Mouse (Mus musculus) liver, embryonic 14.5 days (tissue): ENCODE results near the gene Srsf2. TPM values are rescaled to one million over a fixed set of nuclear protein-coding genes. Genes with fewer than 3 reads are reported as not detected.

Experiments used
- ATAC-seq: fragments of 200-750 bp; cut with Nextera tagmentation; 2 replicates; pipeline ENCODE4 v1.8.0; 2017; ENCODE audit warnings: moderate number of reproducible peaks, mild to moderate bottlenecking, moderate library complexity; ENCODE audit not compliant: insufficient read depth
- DNase-seq, 3 experiments: peaks; one replicate each; pipeline ENCODE4 v3.0.0-alpha.2; 2012 to 2013; ENCODE audit warnings: low read depth in 3 of 3, low spot score in 3 of 3
- H3K27ac ChIP-seq: fragments of 300-500 bp; sonication (generic); 2 replicates; pipeline ENCODE4 v1.5.1; 2014; ENCODE audit warnings: moderate library complexity, mild to moderate bottlenecking, control low read depth, inconsistent platforms
- H3K27me3 ChIP-seq: fragments of 300-500 bp; sonication (generic); 2 replicates; pipeline ENCODE4 v1.6.1; 2014; ENCODE audit warnings: mild to moderate bottlenecking, low read length, moderate library complexity; ENCODE audit not compliant: control insufficient read depth, insufficient read depth
- H3K36me3 ChIP-seq: fragments of 300-500 bp; sonication (generic); replicated peaks from 2 replicates; pipeline ENCODE4 v1.6.1; 2014; ENCODE audit warnings: low read depth; ENCODE audit not compliant: control insufficient read depth, insufficient read depth
- H3K4me1 ChIP-seq, 2 experiments: fragments of 200-500 bp in 1 of 2; fragments of 300-500 bp in 1 of 2; sonication (generic) in 1 of 2; replicated peaks; 2 replicates each; pipeline ENCODE4 v1.6.1; 2012 to 2014; ENCODE audit warnings: antibody characterized with exemption in 1 of 2, inconsistent platforms in 1 of 2, low read length in 1 of 2; ENCODE audit not compliant: control insufficient read depth in 2 of 2, insufficient read depth in 2 of 2
- H3K4me2 ChIP-seq: fragments of 300-500 bp; sonication (generic); 2 replicates; pipeline ENCODE4 v1.6.1; 2014; ENCODE audit warnings: low read depth, mild to moderate bottlenecking, control low read depth, moderate library complexity
- H3K4me3 ChIP-seq, 2 experiments: fragments of 200-500 bp in 1 of 2; fragments of 300-500 bp in 1 of 2; sonication (generic) in 1 of 2; 2 replicates each; pipeline ENCODE4 v1.5.1; 2012 to 2014; ENCODE audit warnings: low read depth in 2 of 2, low read length in 2 of 2, mild to moderate bottlenecking in 2 of 2, control low read depth in 1 of 2, inconsistent platforms in 1 of 2, moderate library complexity in 1 of 2; ENCODE audit not compliant: insufficient read depth in 1 of 2
- H3K9ac ChIP-seq: fragments of 300-500 bp; sonication (generic); replicated peaks from 2 replicates; pipeline ENCODE4 v1.6.1; 2014; ENCODE audit warnings: mild to moderate bottlenecking, control low read depth, moderate library complexity
- H3K9me3 ChIP-seq: fragments of 300-500 bp; sonication (generic); 2 replicates; pipeline ENCODE4 v1.6.1; 2016; ENCODE audit warnings: low read length, mixed read lengths; ENCODE audit not compliant: control insufficient read depth
- CTCF ChIP-seq: IDR thresholded peaks from 2 replicates; pipeline ENCODE4 v1.5.1; 2016; ENCODE audit warnings: antibody characterized with exemption, low read depth, control low read depth
- EP300 ChIP-seq: IDR thresholded peaks from 2 replicates; pipeline ENCODE4 v1.6.1; 2016; ENCODE audit warnings: antibody characterized with exemption, low read depth
- WGBS: fragments of 180-500 bp; shearing (Covaris S2); extraction: QIAGEN DNeasy Blood & Tissue Kit; methylation state at CpG from one replicate; pipeline ENCODE4 v1.1.7; 2014; ENCODE audit not compliant: insufficient replicate concordance; 5-methylcytosine and 5-hydroxymethylcytosine counted together
- polyA plus RNA-seq, 2 experiments: library from polyadenylated mRNA; depleted of rRNA in 1 of 2; stranded (reverse) in 1 of 2; unstranded in 1 of 2; fragments of >200 nt; fragmentation: Nextera tagmentation in 1 of 2; extraction: Ambion mirVana in 1 of 2; gene quantifications; 2 replicates each; pipeline versions ENCODE4 v1.2.1 to v1.2.3; 2012 to 2014

Srsf2 gene
- polyA plus RNA-seq, 2 experiments, result 334 to 426 TPM

DNA sequence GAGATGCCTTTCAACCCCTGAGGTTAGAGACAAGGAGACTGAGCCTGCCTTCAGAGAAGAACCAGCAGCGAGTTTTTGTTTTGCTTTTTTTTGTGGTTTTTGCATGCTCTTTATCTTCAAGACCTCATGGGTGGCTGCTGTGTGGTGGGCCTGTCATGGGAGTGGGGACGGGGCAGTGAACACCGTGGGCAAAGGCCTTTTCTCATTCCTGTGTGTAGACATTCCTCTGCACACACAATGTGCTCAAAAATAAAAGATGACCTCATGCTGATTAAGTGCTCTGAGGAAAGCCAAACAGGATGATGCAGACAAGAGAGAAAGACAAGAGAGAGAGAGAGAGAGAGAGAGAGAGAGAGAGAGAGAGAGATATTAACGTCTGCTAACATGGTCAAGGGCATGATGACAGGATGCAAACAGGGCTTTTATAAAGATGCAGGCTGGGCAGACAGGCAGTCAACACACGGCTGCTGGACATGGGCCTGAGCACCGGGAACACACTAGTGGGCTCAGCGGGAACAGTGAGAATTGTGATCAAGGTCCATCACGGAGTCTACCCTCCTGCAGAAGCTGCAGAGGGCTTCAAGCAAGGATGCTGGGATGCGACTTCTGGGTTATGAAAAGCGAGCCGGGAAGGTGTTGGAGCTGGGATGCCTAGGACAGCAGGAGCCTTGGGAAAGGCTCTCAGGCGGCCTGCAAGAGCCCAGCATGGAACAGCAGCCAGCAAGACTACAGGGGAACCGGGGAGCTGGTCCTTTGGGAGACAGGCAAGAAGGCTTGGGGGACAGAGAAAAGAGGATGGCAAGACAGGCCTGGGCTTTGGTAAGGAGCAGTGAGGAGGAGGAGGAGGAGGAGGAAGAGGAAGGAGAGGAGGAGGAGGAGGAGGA is 31.6 kb downstream of the Srsf2 start:
- H3K27ac ChIP-seq, result no peak overlapping the region
- TF ChIP-seq CTCF, result no peak
- TF ChIP-seq EP300, result no peak
- DNase-seq (no peak), ATAC-seq (no peak)
- no peaks in the 10 kb centered on the region for H3K9me3 ChIP-seq
- H3K36me3 ChIP-seq, result no peaks in the 10 kb centered on the region
- 49% methylated on average over 13 of the region's 13 CpGs for WGBS
- H3K4me3 ChIP-seq, result no peak overlapping the region
- H3K4me2 ChIP-seq, result no peak overlapping the region
- no peaks in the 10 kb centered on the region for H3K4me1 ChIP-seq
- no peaks in the 10 kb centered on the region; the same call in 1 of the 2 replicates for H3K27me3 ChIP-seq
- no peak overlapping the region for H3K9ac ChIP-seq

DNA sequence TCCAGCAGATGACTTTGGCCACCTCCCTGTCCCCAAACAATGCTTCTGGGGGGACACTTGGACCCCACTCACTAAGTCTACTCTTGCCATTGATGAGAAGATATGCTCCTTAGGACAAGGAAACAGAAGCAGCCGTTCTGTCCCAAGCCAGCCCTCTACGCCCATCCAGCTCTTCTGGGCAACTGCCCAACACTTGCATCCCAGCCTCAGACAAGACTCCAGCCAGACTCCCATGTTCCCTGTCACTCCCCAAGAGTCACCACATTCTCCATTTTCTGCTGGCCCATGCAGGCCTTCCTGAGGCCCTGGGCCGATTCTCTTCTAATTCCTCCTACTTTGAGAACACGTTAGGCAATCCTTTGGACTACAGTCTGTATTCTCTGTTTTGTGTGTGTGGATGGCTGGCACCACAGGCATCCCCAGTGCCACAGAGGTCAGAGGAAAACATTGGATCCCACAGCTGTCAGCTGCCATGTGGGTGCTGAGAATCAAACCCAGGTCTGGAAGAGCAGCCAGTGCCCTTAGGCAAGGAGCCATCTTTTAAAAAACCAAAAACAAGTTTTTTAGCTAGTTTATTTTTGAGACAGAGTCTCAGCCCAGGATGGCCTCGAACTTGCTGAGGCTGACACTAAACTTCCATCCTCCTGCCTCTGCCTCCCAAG is 32.8 kb downstream of the Srsf2 start:
- Histone ChIP-seq H3K9me3 (no peaks in the 10 kb centered on the region), H3K36me3 (no peaks in the 10 kb centered on the region), H3K9ac (no peak overlapping the region), H3K4me2 (no peak overlapping the region), H3K4me3 (no peak overlapping the region), H3K4me1 (no peaks in the 10 kb centered on the region), H3K27ac (no peak overlapping the region), H3K27me3 (no peaks in the 10 kb centered on the region)
- ATAC-seq, result no peak
- no peak for TF ChIP-seq EP300
- no peak for TF ChIP-seq CTCF
- 69% methylated on average over 5 of the region's 5 CpGs for WGBS
- DNase-seq, result no peak

GRCm38 (mm10) chr11:116818722-116819121 is 34.2 kb downstream of the Srsf2 start:
- Histone ChIP-seq H3K4me1 (no peaks in the 10 kb centered on the region), H3K9ac (no peak overlapping the region), H3K36me3 (no peaks in the 10 kb centered on the region), H3K27me3 (no peaks in the 10 kb centered on the region), H3K4me2 (no peak overlapping the region), H3K9me3 (no peaks in the 10 kb centered on the region), H3K27ac (no peak overlapping the region), H3K4me3 (no peak overlapping the region)
- no peak for ATAC-seq
- no peak for DNase-seq
- 49% methylated on average over 8 of the region's 8 CpGs for WGBS
- TF ChIP-seq EP300 (no peak), CTCF (no peak)

- no peak overlapping the region for H3K9ac ChIP-seq
- no peaks in the 10 kb centered on the region for H3K9me3 ChIP-seq
- no peak for TF ChIP-seq CTCF
- no peak for TF ChIP-seq EP300
- WGBS, result 66% methylated on average over 5 of the region's 5 CpGs
- H3K4me2 ChIP-seq, result no peak overlapping the region
- no peak for DNase-seq
- H3K36me3 ChIP-seq, result no peaks in the 10 kb centered on the region
- H3K4me1 ChIP-seq, result no peaks in the 10 kb centered on the region
- H3K27ac ChIP-seq, result no peak overlapping the region
- ATAC-seq, result no peak
- H3K27me3 ChIP-seq, result no peaks in the 10 kb centered on the region
- no peak overlapping the region for H3K4me3 ChIP-seq
Measured at GRCm38 (mm10) chr11:116817567-116817966, 35.3 kb downstream of the Srsf2 start.

- Histone ChIP-seq H3K27me3 (no peaks in the 10 kb centered on the region), H3K9me3 (no peaks in the 10 kb centered on the region), H3K36me3 (no peaks in the 10 kb centered on the region), H3K4me1 (no peaks in the 10 kb centered on the region), H3K4me2 (no peak overlapping the region), H3K9ac (no peak overlapping the region), H3K4me3 (no peak overlapping the region), H3K27ac (no peak overlapping the region)
- 58% methylated on average over 5 of the region's 5 CpGs for whole genome bisulfite sequencing
- DNase-seq, result no peak
- ATAC-seq, result no peak
- TF ChIP-seq CTCF (no peak), EP300 (no peak)
Measured at GRCm38 (mm10) chr11:116816769-116817168, 36.1 kb downstream of the Srsf2 start.
